Mouse (Mus musculus): ENCODE data around the gene Klhl3.

Gene Klhl3

DNA sequence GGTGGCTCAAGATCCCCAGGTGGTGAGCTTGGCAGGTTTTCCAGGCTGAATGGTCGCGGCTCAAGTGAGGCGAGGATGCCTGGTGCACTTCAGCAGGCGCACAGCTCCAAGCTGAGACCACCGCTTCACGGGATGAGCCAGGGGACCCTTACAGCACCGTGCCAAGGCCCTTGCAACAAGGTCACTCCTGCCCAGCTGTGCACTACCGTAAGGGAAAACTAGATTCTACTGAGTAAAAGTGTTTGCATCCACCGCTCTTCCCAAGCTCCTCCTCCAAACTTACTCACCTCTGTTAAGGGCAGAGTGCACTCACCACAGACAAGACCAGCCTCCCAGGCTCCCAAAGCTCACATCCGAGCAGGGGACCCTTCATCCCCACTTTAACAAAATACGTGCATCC, 29.9 kb downstream of the Klhl3 start:
- no peaks in the 10 kb centered on the region for H3K9me3 ChIP-seq (ENCODE audit: low read length)
- TF ChIP-seq POU5F1 (IDR thresholded peaks at IDR 0.05; ENCODE audit: borderline replicate concordance, low read length) = no peak
- TF ChIP-seq NANOG (IDR thresholded peaks at IDR 0.05; ENCODE audit: borderline replicate concordance, low read length) = no peak
- no peak for TF ChIP-seq CTCF (conservative IDR thresholded peaks at IDR 0.05; ENCODE audit: low read length)
- H3K27me3 ChIP-seq (ENCODE audit: insufficient read depth, low read length) = 0 out of 2 replicates have a peak, but pooled peaks cover 6% of the 10 kb centered on the region
- no peak overlapping the region for H3K4me3 ChIP-seq (replicated peaks; ENCODE audit: low read length)
- H3K36me3 ChIP-seq (ENCODE audit: insufficient read depth, low read length) = no peaks in the 10 kb centered on the region
- 0 out of 2 replicates have a peak, but pooled peaks cover 3% of the 10 kb centered on the region for H3K4me1 ChIP-seq (replicated peaks; ENCODE audit: low read depth, low read length)

- Histone ChIP-seq H3K9me3 (ENCODE audit: low read length) (no peaks in the 10 kb centered on the region), H3K27me3 (ENCODE audit: insufficient read depth, low read length) (0 out of 2 replicates have a peak, but pooled peaks cover 6% of the 10 kb centered on the region), H3K36me3 (ENCODE audit: insufficient read depth, low read length) (no peaks in the 10 kb centered on the region), H3K4me3 (replicated peaks; ENCODE audit: low read length) (no peak overlapping the region), H3K4me1 (replicated peaks; ENCODE audit: low read depth, low read length) (0 out of 2 replicates have a peak, but pooled peaks cover 3% of the 10 kb centered on the region)
- TF ChIP-seq POU5F1 (IDR thresholded peaks at IDR 0.05; ENCODE audit: borderline replicate concordance, low read length) (no peak), NANOG (IDR thresholded peaks at IDR 0.05; ENCODE audit: borderline replicate concordance, low read length) (no peak), CTCF (conservative IDR thresholded peaks at IDR 0.05; ENCODE audit: low read length) (no peak)
Observed at GRCm38 (mm10) chr13:58083048-58083447, 30.3 kb downstream of the Klhl3 start.

GRCm38 (mm10) chr13:58078361-58078760, 35.0 kb downstream of the Klhl3 start:
- 0 out of 2 replicates have a peak, but pooled peaks cover 3% of the 10 kb centered on the region for H3K4me1 ChIP-seq (replicated peaks; ENCODE audit: low read depth, low read length)

DNA sequence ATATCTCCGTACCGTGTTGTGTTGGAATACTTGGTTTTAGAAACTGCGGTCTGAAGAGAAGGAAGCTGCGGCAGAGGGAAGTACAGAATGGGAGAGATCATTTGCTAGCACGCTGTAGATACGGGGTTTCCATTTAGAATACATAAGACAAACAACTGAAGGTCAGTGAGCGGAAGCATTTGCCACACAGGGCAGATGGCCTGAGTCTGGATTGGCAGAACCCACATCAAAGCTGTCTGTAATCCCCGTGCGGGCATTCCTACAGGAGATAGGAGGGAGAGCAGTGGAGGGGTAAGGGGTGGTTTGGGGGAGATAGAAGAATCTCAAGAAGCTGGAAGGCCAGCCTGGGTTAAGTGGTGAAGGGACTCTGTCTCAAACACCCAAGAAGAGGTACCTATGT, 38.5 kb downstream of the Klhl3 start:
- H3K27me3 ChIP-seq (ENCODE audit: insufficient read depth, low read length) = peaks cover 33% of the 10 kb centered on the region
- no peak overlapping the region for H3K4me3 ChIP-seq (replicated peaks; ENCODE audit: low read length)
- H3K4me1 ChIP-seq (replicated peaks; ENCODE audit: low read depth, low read length) = peaks cover 25% of the 10 kb centered on the region
- no peaks in the 10 kb centered on the region for H3K36me3 ChIP-seq (ENCODE audit: insufficient read depth, low read length)
- no peak for TF ChIP-seq NANOG (IDR thresholded peaks at IDR 0.05; ENCODE audit: borderline replicate concordance, low read length)
- TF ChIP-seq POU5F1 (IDR thresholded peaks at IDR 0.05; ENCODE audit: borderline replicate concordance, low read length) = no peak
- TF ChIP-seq CTCF (conservative IDR thresholded peaks at IDR 0.05; ENCODE audit: low read length) = no peak
- no peaks in the 10 kb centered on the region for H3K9me3 ChIP-seq (ENCODE audit: low read length)

More at GRCm38 (mm10) chr13:58078361-58078760, 35.0 kb downstream of the Klhl3 start:
- TF ChIP-seq POU5F1 (IDR thresholded peaks at IDR 0.05; ENCODE audit: borderline replicate concordance, low read length) (no peak), CTCF (conservative IDR thresholded peaks at IDR 0.05; ENCODE audit: low read length) (no peak), NANOG (IDR thresholded peaks at IDR 0.05; ENCODE audit: borderline replicate concordance, low read length) (no peak)
- Histone ChIP-seq H3K36me3 (ENCODE audit: insufficient read depth, low read length) (no peaks in the 10 kb centered on the region), H3K9me3 (ENCODE audit: low read length) (no peaks in the 10 kb centered on the region), H3K4me3 (replicated peaks; ENCODE audit: low read length) (no peak overlapping the region), H3K27me3 (ENCODE audit: insufficient read depth, low read length) (peaks cover 10% of the 10 kb centered on the region)

DNA sequence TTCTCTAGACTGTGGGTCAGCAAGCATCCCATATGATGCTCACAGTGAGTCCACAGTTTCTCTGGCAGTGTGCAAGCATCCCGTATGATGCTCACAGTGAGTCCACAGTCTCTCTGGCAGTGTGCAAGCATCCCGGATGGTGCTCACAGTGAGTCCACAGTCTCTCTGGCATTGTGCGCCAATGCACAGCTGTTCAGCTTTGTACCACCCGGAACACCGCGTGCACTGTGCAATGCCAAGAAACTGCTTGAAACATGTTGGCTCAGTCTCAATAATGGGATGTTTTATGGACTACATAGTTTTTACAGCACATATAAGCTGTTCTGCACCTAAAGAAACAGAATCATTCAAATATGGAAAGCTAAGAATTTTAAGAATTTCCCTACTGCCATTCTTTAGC, 38.9 kb downstream of the Klhl3 start:
- no peak for TF ChIP-seq NANOG (IDR thresholded peaks at IDR 0.05; ENCODE audit: borderline replicate concordance, low read length)
- no peak for TF ChIP-seq POU5F1 (IDR thresholded peaks at IDR 0.05; ENCODE audit: borderline replicate concordance, low read length)
- no peak for TF ChIP-seq CTCF (conservative IDR thresholded peaks at IDR 0.05; ENCODE audit: low read length)
- no peaks in the 10 kb centered on the region for H3K9me3 ChIP-seq (ENCODE audit: low read length)
- peaks cover 27% of the 10 kb centered on the region for H3K4me1 ChIP-seq (replicated peaks; ENCODE audit: low read depth, low read length)
- no peak overlapping the region for H3K4me3 ChIP-seq (replicated peaks; ENCODE audit: low read length)
- no peaks in the 10 kb centered on the region for H3K36me3 ChIP-seq (ENCODE audit: insufficient read depth, low read length)
- H3K27me3 ChIP-seq (ENCODE audit: insufficient read depth, low read length) = peaks cover 34% of the 10 kb centered on the region

GRCm38 (mm10) chr13:58073254-58073882, 40.0 kb downstream of the Klhl3 start:
- peaks cover 35% of the 10 kb centered on the region for H3K4me1 ChIP-seq (replicated peaks; ENCODE audit: low read depth, low read length)
- H3K36me3 ChIP-seq (ENCODE audit: insufficient read depth, low read length) = no peaks in the 10 kb centered on the region
- no peak overlapping the region for H3K4me3 ChIP-seq (replicated peaks; ENCODE audit: low read length)
- TF ChIP-seq POU5F1 (IDR thresholded peaks at IDR 0.05; ENCODE audit: borderline replicate concordance, low read length) (no peak), CTCF (conservative IDR thresholded peaks at IDR 0.05; ENCODE audit: low read length) (no peak), NANOG (IDR thresholded peaks at IDR 0.05; ENCODE audit: borderline replicate concordance, low read length) (no peak)
- no peaks in the 10 kb centered on the region for H3K9me3 ChIP-seq (ENCODE audit: low read length)
- H3K27me3 ChIP-seq (ENCODE audit: insufficient read depth, low read length) = peaks cover 44% of the 10 kb centered on the region

- Histone ChIP-seq H3K4me1 (replicated peaks; ENCODE audit: low read depth, low read length) (peaks cover 56% of the 10 kb centered on the region), H3K27me3 (ENCODE audit: insufficient read depth, low read length) (peaks cover 47% of the 10 kb centered on the region), H3K36me3 (ENCODE audit: insufficient read depth, low read length) (no peaks in the 10 kb centered on the region), H3K9me3 (ENCODE audit: low read length) (no peaks in the 10 kb centered on the region), H3K4me3 (replicated peaks; ENCODE audit: low read length) (0 out of 2 replicates have a peak overlapping the region, but pooled peaks have one; percentile 7)
- no peak for TF ChIP-seq POU5F1 (IDR thresholded peaks at IDR 0.05; ENCODE audit: borderline replicate concordance, low read length)
- TF ChIP-seq CTCF (conservative IDR thresholded peaks at IDR 0.05; ENCODE audit: low read length) = no peak
- no peak for TF ChIP-seq NANOG (IDR thresholded peaks at IDR 0.05; ENCODE audit: borderline replicate concordance, low read length)
Observed at GRCm38 (mm10) chr13:58071209-58071608, 42.2 kb downstream of the Klhl3 start.

- H3K4me1 ChIP-seq (replicated peaks; ENCODE audit: low read depth, low read length) = peaks cover 63% of the 10 kb centered on the region
- TF ChIP-seq POU5F1 (IDR thresholded peaks at IDR 0.05; ENCODE audit: borderline replicate concordance, low read length) (no peak), NANOG (IDR thresholded peaks at IDR 0.05; ENCODE audit: borderline replicate concordance, low read length) (no peak), CTCF (conservative IDR thresholded peaks at IDR 0.05; ENCODE audit: low read length) (no peak)
- peaks cover 52% of the 10 kb centered on the region for H3K27me3 ChIP-seq (ENCODE audit: insufficient read depth, low read length)
Observed at GRCm38 (mm10) chr13:58070504-58070903, 42.9 kb downstream of the Klhl3 start.

More at GRCm38 (mm10) chr13:58070504-58070903, 42.9 kb downstream of the Klhl3 start:
- H3K4me3 ChIP-seq (replicated peaks; ENCODE audit: low read length) = peak overlapping the region; percentile 24
- H3K9me3 ChIP-seq (ENCODE audit: low read length) = no peaks in the 10 kb centered on the region
- H3K36me3 ChIP-seq (ENCODE audit: insufficient read depth, low read length) = no peaks in the 10 kb centered on the region

Measured in E14TG2a.4 (cell line).